Mouse (Mus musculus) A20 (cell line): ENCODE measurements around the gene Nit2.
A peak's percentile ranks its signal among the peaks of the same experiment; 100 is the strongest.

ENCODE experiments used
- DNase-seq: peaks from one replicate; pipeline ENCODE4 v3.0.0-alpha.2; 2011; ENCODE audit warnings: low read depth, low spot score

Gene Nit2

DNA sequence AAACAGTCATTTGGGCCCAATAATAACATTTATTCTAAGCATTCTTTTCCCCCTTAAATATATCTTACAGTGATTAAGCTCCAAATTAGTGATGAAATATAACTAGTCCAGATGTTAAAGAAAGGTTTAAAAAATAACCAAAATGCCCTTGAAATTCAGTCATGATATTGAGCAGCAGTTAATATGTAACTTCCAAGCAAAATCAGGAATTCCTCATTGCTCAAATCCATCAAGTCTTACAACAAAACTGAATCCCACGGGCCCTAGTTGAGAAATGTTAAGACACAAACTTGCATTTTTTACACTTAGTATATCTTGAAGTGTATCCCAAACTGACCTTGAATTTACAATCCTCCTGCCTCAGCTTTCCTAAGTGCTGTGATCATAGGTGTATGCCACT, 3.4 kb downstream of the Nit2 start:
- DNase-seq = no peak

DNA sequence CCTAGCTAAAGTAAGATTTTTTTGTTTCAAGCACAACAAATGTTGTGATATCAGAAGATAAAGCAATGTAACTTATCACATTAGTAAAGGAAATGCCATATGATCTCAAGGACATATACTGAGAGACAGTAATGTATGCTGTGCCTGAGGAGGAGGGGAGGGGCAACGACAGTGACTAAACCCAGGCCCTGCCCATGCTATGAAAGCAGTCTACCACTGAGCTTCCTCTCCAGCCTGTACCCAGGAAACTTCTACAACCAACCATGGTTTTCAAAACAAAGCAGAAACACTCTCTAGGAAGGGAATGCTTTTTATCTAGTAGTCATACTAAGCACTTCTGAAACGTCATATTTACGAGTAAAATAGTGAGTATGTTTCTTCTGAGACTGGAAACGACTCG, 4.3 kb downstream of the Nit2 start:
- DNase-seq = no peak

DNA sequence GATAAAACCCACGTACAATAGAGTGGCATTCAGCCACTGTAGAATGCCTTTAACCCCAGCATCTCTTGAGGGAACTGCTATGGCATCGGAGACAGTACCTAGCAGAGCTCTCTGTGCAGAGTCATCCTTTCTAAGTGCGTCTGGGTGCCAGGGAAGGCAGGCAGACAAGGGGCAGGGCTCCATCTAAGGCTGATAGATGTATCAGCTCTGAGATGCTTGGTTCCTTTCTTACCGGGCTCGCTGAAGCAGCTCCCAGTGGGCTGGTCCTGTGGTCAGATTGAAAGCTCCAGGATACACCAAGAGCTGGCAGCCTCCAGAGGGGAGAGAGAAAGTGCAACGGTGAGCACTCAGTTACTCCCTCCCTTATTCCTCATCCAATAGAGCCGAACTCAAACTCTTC, 7.3 kb downstream of the Nit2 start:
- DNase-seq = no peak

DNA sequence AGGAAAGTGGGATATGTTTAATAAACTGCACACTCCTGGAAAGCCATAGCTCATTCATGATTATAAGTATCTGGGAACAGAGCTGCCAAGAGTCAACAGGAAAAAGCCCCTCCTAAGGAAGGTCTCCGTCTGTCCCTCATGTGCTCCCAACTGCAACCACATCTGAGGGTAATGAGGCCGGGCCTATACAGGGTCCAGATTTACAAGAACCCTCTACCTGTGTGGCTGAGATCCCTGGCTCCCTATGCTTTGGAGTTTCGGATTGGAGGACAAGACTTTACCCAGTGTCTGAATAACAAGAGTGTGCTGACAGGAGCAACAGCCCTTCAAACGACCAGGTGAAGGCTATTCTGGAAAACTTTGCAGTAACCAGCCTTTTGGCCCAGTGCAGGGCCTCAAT, 9.4 kb downstream of the Nit2 start:
- DNase-seq = no peak

DNA sequence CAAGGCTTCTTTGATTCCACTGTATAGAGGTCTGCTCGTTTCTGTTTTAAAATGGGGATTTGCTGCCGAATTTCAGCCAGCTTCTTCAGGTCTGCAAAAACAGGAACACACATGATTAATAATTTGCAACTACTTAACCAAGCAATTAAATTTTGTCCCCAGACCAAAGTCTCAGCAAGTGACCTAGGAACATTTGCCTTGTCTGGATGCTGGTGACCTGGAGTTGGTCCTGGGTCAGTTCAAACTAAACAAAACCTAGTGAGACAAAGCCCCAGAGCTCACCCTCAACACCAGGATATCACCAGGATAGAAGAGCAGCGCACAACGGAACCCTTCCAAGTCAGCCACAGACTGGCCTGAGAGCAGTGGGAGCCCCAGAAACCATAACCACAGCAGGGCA, 10.1 kb downstream of the Nit2 start:
- no peak for DNase-seq

DNA sequence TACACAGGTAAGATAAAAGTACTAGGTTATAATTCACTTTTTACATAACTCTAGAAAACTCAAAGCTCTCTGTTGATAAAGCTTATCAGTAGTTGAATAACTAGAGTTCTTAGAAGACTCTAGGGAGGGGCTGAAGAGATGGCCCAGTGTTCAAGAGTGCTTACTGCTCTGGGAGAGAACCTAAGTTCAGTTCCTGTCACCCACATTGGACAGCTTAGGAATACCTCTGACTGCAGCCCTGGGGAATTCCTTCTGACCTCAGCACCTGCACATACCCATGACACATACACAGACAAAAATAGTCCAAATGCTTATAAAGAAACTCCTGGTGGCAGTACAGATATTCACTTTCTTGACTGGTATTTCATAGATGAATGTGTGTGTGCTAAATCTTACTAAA, 11.2 kb downstream of the Nit2 start:
- DNase-seq = peak; percentile 25

DNA sequence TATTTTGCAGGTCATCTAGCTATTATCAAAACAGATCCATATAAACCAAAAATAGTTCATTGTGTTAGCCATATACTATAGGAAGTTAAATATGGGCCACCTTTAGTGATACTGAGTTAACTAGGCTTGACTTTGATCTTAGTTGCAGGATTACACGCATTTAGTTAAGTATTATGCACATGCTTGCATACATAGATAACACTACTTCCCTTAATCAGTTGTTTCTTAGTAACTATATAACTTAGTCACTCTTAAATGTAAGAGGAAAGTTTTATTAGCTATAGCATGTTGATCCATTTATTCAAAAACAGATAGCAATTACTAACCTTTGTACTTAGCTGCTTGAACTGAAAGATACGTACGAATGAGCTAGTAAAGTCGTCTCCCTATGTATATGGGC, 15.7 kb downstream of the Nit2 start:
- DNase-seq = no peak

DNA sequence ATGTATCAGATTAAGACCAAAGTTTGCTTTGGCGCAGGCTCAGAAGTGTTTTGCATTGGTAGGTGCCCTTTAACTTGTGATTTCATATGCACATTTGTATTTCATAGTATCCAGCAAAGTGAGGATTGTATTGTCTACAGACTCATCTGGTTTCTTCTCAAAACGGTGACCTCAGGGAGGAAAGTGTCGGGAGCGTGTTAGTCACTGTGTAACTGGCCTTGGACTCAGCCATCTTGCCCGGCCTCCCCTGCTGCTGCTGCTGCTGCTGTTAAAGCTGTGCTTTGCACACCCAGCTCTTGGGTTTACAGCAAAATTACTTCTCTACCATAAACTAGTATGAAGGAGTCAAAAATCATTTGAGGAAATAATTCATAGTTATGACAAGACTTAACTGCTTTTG, 22.4 kb downstream of the Nit2 start:
- no peak for DNase-seq

DNA sequence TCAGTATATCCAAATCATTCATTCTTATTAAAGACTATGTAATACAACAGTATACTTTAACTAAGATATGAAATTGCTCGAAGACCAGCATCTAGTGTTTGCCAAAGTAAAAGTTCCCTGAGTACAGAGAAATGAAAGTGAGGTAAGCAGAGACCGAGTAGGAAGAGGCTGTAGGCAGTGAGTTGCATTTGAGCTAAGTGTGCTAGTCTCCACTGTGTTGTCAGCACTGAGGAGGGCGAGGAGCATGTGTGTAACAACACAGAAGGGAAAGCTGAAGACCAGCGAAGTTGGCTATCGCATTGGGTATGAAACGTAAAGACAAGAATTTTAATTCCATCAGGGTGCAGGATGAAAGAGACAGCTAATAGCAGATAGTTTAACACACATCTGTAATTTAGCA, 33.5 kb downstream of the Nit2 start:
- no peak for DNase-seq

DNA sequence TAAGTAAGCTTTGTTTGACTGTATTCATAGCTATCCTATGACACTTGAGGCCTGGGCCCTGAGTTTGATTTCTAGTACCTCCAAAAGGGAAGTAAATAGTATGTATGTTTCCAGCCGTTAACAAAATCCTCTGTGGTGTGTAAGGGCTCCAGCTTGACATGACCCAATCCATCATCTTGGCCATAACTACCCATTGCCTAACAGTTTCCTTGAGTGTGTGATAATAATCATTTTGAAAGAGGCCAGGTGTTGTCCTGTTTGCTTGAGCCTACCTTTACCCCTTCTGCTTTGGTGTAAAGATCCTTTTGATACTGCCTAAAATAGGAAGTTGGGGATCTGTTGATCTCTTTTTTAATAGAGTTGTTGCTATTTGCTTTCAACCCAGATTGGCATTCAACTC, 34.8 kb downstream of the Nit2 start:
- no peak for DNase-seq

DNA sequence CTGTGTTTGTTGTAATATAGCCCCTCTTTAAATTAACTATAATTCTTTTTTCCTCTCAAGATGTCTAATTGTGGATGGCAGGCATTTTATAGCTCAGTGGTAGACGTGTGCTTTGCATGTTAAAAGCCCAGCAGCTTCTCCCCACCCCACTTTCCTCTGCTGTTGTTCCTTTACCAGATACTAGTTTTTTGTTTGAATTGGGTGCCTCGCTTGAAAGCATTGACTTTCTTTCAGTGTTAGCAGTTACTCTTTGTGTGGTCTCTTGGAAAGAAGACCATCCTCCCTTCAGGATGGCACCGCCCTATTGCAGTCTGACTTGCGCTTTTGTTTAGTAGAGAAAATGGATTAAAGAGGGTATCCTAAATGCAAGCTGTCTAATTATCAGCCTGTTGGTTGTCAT, 35.6 kb downstream of the Nit2 start:
- DNase-seq = no peak

DNA sequence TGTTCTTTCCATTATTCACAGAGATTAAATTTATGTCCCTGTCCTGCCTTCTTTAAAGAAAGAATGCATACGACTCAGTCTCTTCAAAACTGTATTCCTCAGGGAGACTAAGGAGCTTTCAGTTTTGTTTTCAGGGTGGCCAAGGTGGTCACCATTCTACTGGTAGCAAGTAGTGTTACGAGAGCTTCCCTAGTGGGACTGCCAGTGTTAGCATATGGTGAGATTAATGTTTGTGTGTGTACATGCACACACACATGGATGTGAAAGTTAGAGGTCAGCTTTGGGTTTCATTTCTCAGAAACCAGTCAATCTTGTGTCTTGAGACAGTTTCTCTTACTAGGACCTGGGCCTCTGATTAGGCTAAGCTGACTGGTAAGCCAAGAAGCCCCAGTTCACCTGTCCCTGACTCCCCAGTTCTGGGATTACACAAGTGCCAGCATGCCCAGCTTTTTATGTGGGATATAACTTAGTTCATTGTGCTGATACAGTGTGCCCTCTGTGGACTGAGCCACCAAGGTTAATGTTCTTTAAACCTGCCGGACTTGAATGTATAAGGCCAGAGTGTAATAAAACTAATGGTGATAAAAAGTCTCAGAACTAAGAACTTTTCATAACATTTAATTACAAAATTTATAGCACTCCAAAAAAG, 36.3 kb downstream of the Nit2 start:
- DNase-seq = peak; percentile 38

DNA sequence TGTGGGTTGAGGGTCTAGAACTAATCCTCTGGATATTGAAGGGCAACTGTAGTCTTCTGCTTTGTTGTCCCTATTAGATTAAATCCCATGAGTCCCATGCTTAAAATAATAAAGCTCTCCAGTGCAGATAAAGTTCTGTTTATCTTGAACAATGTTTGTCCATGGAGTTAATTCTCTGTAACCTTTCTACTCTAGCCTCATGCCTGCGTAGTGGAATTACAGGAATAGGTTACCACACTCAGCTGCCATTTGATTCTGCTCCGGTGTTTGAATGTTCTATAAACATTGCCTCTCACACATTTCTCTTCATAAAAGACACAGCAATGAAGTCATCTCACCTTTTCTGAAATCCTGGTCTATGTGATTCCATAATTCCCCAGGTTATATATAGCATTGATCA, 39.3 kb downstream of the Nit2 start:
- no peak for DNase-seq

DNA sequence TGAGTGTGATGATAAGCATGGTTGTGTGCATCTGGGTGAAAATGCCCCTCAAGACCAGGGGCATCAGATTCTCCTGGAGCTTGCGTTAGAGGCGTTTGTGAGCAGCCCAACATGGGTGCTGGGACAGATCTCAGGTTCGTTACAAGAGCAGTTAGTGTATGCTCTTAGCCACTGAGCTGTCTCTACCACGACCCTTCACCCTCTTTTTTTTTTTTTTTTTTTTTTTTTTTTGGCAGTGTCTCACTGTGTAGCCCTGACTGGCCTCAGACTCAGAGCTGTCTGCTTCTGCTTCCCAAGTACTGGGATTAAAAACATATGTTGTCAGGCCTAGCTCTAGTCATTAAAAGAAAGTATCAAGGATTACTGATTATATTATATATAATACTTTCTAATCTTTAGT, 40.9 kb downstream of the Nit2 start:
- DNase-seq = no peak

DNA sequence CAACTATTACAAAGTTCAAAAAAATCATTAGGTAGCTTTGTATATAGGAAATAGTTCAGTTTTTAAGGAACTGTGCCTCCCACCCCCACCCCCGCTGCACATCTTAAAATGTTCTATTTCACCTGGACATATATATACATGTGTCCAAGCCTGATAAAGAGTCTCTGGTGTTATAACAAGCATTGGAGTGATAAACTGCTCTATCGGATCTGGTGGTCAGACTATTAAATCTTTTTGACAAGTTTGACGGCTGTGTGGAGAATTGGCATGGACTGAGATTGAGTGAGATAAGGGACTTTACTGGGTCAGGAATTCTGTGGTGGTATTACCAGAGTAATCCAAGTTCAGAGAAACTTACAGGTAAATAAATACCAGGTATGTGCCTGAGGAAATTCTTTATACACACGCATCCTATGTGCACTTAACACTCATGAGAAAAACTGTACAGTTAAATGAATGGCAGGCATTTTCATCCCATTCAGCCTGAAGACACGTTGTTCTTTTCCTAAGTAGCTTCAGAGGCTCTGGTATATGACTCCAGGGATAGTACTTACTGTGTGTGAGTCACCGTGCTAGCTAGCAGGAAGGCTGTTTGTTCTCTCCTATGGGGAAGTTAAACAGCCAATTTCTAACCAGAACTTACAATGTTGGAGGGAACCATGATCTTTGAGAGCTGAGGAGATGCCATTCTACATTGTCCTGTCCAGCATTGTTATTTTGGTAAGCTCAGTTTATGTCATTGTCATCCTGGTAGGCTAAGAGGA, 44.3 kb downstream of the Nit2 start:
- DNase-seq = peak; percentile 24

DNA sequence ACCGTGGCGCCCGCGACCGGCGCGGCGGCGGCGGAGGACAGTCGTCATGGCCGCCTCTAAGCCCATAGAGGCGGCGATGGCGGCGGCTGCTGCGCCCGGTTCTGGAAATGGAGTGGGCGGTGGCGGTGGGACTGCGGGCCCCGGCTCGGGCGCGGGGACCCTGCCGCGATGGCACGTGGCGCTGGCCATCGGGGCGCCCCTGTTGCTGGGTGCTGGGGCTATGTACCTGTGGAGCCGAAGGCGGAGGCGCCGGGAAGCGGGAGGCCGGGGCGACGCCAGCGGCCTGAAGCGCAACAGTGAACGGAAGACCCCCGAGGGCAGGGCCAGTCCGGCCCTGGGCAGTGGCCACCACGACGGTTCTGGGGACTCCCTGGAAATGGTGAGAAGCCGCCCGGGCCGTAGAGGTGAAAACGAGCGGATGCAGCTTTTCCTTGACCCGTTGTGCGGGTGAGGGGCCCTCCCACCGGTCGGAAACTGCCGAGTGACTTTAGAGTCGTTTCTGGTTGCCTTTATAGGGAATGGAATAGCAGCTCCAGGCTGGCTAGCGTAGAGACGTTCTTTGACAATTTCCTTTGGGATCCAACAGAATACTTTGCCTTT, 45.2 kb downstream of the Nit2 start:
- no peak for DNase-seq

DNA sequence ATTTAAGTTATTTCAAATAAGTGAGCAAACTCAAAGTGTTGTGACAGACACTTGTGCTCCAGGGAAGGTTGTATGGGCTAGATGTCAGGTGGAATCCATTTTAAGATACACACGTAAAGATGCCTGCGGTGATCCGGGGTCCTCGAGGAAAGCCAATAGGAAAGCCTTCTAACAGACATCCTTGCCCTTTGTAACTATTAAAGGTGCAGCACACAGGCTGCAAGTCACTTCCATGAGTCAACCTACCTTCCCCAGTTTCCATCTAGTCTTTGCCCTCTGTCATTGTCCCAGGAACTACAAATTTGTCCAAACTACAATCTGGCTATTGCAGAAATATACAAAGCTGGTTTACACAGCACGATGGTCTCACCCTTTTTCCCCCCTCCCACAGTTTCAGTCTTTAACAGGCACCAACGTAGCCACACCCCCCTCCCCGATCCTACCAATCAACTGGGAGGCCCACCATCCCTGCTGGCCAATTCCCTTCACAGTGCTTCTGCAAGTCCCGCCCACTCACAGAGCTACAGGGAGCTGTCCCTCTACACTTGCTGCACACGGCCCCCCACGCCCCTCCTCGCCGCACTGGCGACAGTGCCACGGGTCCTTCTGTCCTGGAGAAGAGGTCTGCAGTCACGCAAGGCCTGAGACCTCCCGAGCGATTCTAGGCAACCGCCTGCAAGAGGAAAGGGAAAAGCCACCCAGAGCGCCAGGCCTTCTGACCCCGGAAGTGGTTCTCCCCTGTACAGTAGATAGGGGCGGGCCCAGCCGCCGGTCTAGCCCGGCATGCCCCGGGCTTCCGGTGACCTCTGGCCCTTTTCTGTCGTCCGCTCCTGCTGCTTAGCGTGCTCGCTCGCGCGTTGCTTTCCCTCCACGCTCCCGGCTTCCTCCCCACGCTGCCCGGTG, 46.0 kb downstream of the Nit2 start, which contains the start of gene Tomm70a:
Gene Tomm70a, plus strand, starts transcription at position 791 of the 903 bp plus-strand sequence.
- DNase-seq = peak; percentile 99

DNA sequence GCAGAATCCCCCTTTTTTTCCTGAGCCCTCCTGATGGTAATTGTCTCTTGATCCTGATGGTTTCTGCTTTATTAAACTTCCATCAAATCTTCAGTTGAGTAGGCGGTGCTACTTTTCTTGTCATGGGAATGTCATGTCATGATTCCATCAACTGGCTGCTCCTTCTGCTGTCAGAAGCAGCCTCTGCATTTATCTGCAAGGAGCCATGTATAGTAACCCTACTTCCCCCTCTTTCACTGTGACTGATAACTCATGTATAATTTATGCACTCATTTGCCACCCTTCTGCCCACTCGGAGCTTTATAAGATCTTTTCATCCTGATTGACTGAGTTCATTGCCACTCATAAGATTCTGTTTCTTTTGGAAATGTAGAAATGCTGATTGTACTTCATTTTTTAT, 49.6 kb downstream of the Nit2 start:
- DNase-seq = no peak

DNA sequence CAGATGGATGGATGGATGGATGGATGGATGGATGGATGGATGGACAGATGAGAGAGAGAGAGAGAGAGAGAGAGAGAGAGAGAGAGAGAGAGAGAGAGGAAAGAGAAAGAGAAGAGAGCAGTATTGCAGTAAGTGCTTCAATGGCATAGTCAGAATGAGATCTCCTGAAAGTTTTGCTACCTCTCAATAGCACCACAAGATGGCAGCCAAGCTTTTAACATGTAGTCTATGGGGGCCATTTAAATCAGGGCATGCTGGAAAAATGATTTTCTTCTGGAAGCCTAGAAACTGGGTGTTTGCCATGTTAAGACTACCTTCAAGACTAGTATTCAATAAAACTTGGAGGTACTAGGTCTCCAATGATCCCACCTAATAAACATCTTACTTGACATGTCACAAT, 51.1 kb downstream of the Nit2 start:
- DNase-seq = peak; percentile 48
